13 mouse cellular contexts compared by ENCODE assay signal in genomic region chr2:27085801-27086200, GRCm38 (mm10). TPM values are rescaled to one million over a fixed set of nuclear protein-coding genes. Genes with fewer than 3 reads are reported as not detected.
DNase-seq lines count a peak whose midpoint lies in the region; ATAC-seq and TF ChIP-seq lines count a peak whose summit lies in the region.
"Had no signal": no experiment of that assay in that cellular context is flagged by ENCODE, and none has a peak within 500 bp of the region (broad histone marks: within the 10 kb centered on the region; RNA-seq: fewer than 3 reads in every experiment).

No protein-coding gene starts in this region.

- no peak overlapping the region for H3K4me3 ChIP-seq in heart, adult 2 months
- H3K4me3 ChIP-seq in lung, postnatal 0 days (ENCODE audit: low read depth, low read length) = no peak overlapping the region
- no peak overlapping the region for H3K4me3 ChIP-seq in lung, adult 2 months (replicated peaks; ENCODE audit: extremely low read depth, low read depth, low read length)
- H3K4me3 ChIP-seq in limb, embryonic 14.5 days (replicated peaks; ENCODE audit: low read length) = no peak overlapping the region
- H3K4me3 ChIP-seq: neural tube, embryonic 15.5 days had no signal

- no peaks in the 10 kb centered on the region for H3K9me3 ChIP-seq in lung, postnatal 0 days (ENCODE audit: low read length)
- no peaks in the 10 kb centered on the region for H3K9me3 ChIP-seq in limb, embryonic 14.5 days (ENCODE audit: control insufficient read depth, low read length)
- H3K9me3 ChIP-seq: neural tube, embryonic 15.5 days had no signal

- no peak overlapping the region for H3K4me2 ChIP-seq in lung, postnatal 0 days (replicated peaks; ENCODE audit: low read depth, low read length)
- H3K4me2 ChIP-seq in limb, embryonic 14.5 days (replicated peaks; ENCODE audit: low read depth, low read length, severe bottlenecking) = no peak overlapping the region
- H3K4me2 ChIP-seq: neural tube, embryonic 15.5 days had no signal

- no peak for TF ChIP-seq POLR2A in heart, adult 2 months (IDR thresholded peaks at IDR 0.05; ENCODE audit: insufficient read depth, low read depth, low read length)
- TF ChIP-seq POLR2A in lung, adult 2 months (IDR thresholded peaks at IDR 0.05; ENCODE audit: borderline replicate concordance, extremely low read depth, low read depth, low read length) = no peak
- TF ChIP-seq POLR2A in limb, embryonic 14.5 days (IDR thresholded peaks at IDR 0.05; ENCODE audit: borderline replicate concordance, extremely low read depth, insufficient read depth, insufficient read length) = no peak

- H3K27ac ChIP-seq in heart, adult 2 months = no peak overlapping the region
- H3K27ac ChIP-seq in lung, postnatal 0 days (ENCODE audit: low read length) = peak overlapping the region; percentile 26; the same call in 1 of the 2 replicates
- no peak overlapping the region for H3K27ac ChIP-seq in limb, embryonic 14.5 days (replicated peaks; ENCODE audit: low read depth, low read length)
- H3K27ac ChIP-seq: neural tube, embryonic 15.5 days had no signal

- TF ChIP-seq CTCF in heart, adult 2 months (IDR thresholded peaks at IDR 0.05) = no peak
- TF ChIP-seq CTCF in lung, postnatal 0 days (IDR thresholded peaks at IDR 0.05) = no peak
- TF ChIP-seq CTCF in lung, adult 2 months (IDR thresholded peaks at IDR 0.05; ENCODE audit: insufficient read depth, low read length) = no peak

- ATAC-seq in lung, postnatal 0 days = no peak
- no peak for ATAC-seq in limb, embryonic 14.5 days (ENCODE audit: low FRiP score, low read depth)
- ATAC-seq: liver, postnatal 0 days had no signal

- peak; percentile 33 for DNase-seq in adrenal gland, postnatal 14 days
- no peak for DNase-seq in adrenal gland, adult (ENCODE audit: inconsistent age in 2 of 2, low spot score in 1 of 2)
- DNase-seq in heart, postnatal 4 days = peak; percentile 53
- DNase-seq in heart, adult 2 months = no peak
- peak; percentile 26 for DNase-seq in lung, postnatal 0 days (ENCODE audit: low spot score)
- no peak for DNase-seq in lung, adult 2 months
- DNase-seq in limb, embryonic 14.5 days (ENCODE audit: low spot score) = peak; percentile 60
- no peak for DNase-seq in spleen, adult 18-20 months
- DNase-seq: cerebellum, adult 2 months; embryo, embryonic 11 days; liver, postnatal 0 days had no signal

- no peaks in the 10 kb centered on the region for H3K79me2 ChIP-seq in heart, adult 2 months (replicated peaks; ENCODE audit: control insufficient read depth, insufficient read depth, low read length)

- H3K4me1 ChIP-seq in heart, adult 2 months (ENCODE audit: control insufficient read depth, insufficient read depth, low read length) = peaks cover 26% of the 10 kb centered on the region
- H3K4me1 ChIP-seq in lung, postnatal 0 days (ENCODE audit: insufficient read depth, low read depth, low read length) = peaks cover 12% of the 10 kb centered on the region; the same call in 1 of the 2 replicates
- H3K4me1 ChIP-seq in lung, adult 2 months (ENCODE audit: control insufficient read depth, insufficient read depth, low read length) = peaks cover 26% of the 10 kb centered on the region
- peaks cover 24% of the 10 kb centered on the region for H3K4me1 ChIP-seq in limb, embryonic 14.5 days (ENCODE audit: control insufficient read depth, insufficient read depth, low read length)

- no peaks in the 10 kb centered on the region for H3K36me3 ChIP-seq in heart, adult 2 months (ENCODE audit: control insufficient read depth, insufficient read depth, low read length)
- H3K36me3 ChIP-seq in lung, postnatal 0 days (ENCODE audit: insufficient read depth, low read length) = no peaks in the 10 kb centered on the region
- no peaks in the 10 kb centered on the region for H3K36me3 ChIP-seq in limb, embryonic 14.5 days (ENCODE audit: control insufficient read depth, insufficient read depth, low read length)
- H3K36me3 ChIP-seq: neural tube, embryonic 15.5 days had no signal

- no peak for TF ChIP-seq EP300 in heart, adult 2 months (IDR thresholded peaks at IDR 0.05; ENCODE audit: insufficient read depth, low read depth, low read length)
- no peak for TF ChIP-seq EP300 in lung, postnatal 0 days (IDR thresholded peaks at IDR 0.05)

- intact Hi-C loops in heart, adult 2 months (cut with DNase I) = no loop called here

- no peaks in the 10 kb centered on the region for H3K27me3 ChIP-seq in heart, adult 2 months (ENCODE audit: control insufficient read depth, insufficient read depth, low read length)
- no peaks in the 10 kb centered on the region for H3K27me3 ChIP-seq in lung, postnatal 0 days (replicated peaks; ENCODE audit: insufficient read depth, low read length)
- no peaks in the 10 kb centered on the region for H3K27me3 ChIP-seq in limb, embryonic 14.5 days (ENCODE audit: control insufficient read depth, insufficient read depth, low read length)
- H3K27me3 ChIP-seq: neural tube, embryonic 15.5 days had no signal

- 61% methylated on average over 2 of the region's 2 CpGs for WGBS in heart, adult 2 months
- 20% methylated on average over 2 of the region's 2 CpGs for WGBS in lung, postnatal 0 days
- 50% methylated on average over 2 of the region's 2 CpGs for WGBS in lung, adult 2 months
- 7% methylated on average over 2 of the region's 2 CpGs for WGBS in limb, embryonic 14.5 days

- no peak overlapping the region for H3K9ac ChIP-seq in heart, adult 2 months (ENCODE audit: low read depth, low read length)
- no peak overlapping the region for H3K9ac ChIP-seq in lung, postnatal 0 days (replicated peaks; ENCODE audit: low read depth)
- H3K9ac ChIP-seq in limb, embryonic 14.5 days (ENCODE audit: low read depth, low read length, severe bottlenecking) = no peak overlapping the region
- H3K9ac ChIP-seq: liver, postnatal 0 days; neural tube, embryonic 15.5 days had no signal

RNA-seq across cellular contexts. Expression of gene Adamtsl2, which starts 6.6 kb away (rescaled TPM):
- total RNA-seq in adrenal gland, postnatal 14 days (2021) = 11.5 and 11.7 TPM in 2 replicates
- total RNA-seq in heart, postnatal 4 days (2021) = 10 to 100 TPM; 10.6 to 11.4 TPM
- total RNA-seq in heart, adult 2 months (2021) = 10 to 100 TPM in 1 of 2 experiments, 1 to 10 TPM in 1; 9.2 to 18.9 TPM
- 27.0 and 38.7 TPM in 2 replicates for polyA plus RNA-seq in heart, adult 2 months (2012; rRNA removed)
- 50.6 and 52.3 TPM in 2 replicates for polyA plus RNA-seq in lung, postnatal 0 days (2015; fragmentation: Nextera tagmentation; extraction: Ambion mirVana)
- 50.7 and 73.0 TPM in 2 replicates for polyA plus RNA-seq in lung, adult 2 months (2012; rRNA removed)
- 16.1 and 21.5 TPM in 2 replicates for polyA plus RNA-seq in limb, embryonic 14.5 days (2012; rRNA removed)
- polyA plus RNA-seq in limb, embryonic 14.5 days (2014; fragmentation: Nextera tagmentation; extraction: Ambion mirVana) = 9.3 and 12.9 TPM in 2 replicates

RNA-seq across cellular contexts. Expression of gene Mymk, which starts 13.8 kb away (rescaled TPM):
- not detected in 2 replicates for total RNA-seq in adrenal gland, postnatal 14 days (2021)
- total RNA-seq in heart, postnatal 4 days (2021) = not detected
- not detected for total RNA-seq in heart, adult 2 months (2021)
- 0.10 TPM in 1 of 2 replicates, not detected in the other for polyA plus RNA-seq in heart, adult 2 months (2012; rRNA removed)
- 0.36 and 0.76 TPM in 2 replicates for polyA plus RNA-seq in lung, postnatal 0 days (2015; fragmentation: Nextera tagmentation; extraction: Ambion mirVana)
- polyA plus RNA-seq in lung, adult 2 months (2012; rRNA removed) = 0.19 and 0.32 TPM in 2 replicates
- 46.8 and 60.5 TPM in 2 replicates for polyA plus RNA-seq in limb, embryonic 14.5 days (2012; rRNA removed)
- polyA plus RNA-seq in limb, embryonic 14.5 days (2014; fragmentation: Nextera tagmentation; extraction: Ambion mirVana) = 47.8 and 70.4 TPM in 2 replicates
- polyA plus RNA-seq: forebrain, embryonic 11.5 days; liver, postnatal 0 days had no signal

RNA-seq across cellular contexts. Expression of gene Fam163b, which starts 56.5 kb away (rescaled TPM):
- 2.0 and 2.1 TPM in 2 replicates for total RNA-seq in adrenal gland, postnatal 14 days (2021)
- under 1 TPM; 0.55 to 0.65 TPM for total RNA-seq in heart, postnatal 4 days (2021)
- under 1 TPM; 0.44 to 0.77 TPM for total RNA-seq in heart, adult 2 months (2021)
- 1.1 and 1.4 TPM in 2 replicates for polyA plus RNA-seq in heart, adult 2 months (2012; rRNA removed)
- polyA plus RNA-seq in lung, postnatal 0 days (2015; fragmentation: Nextera tagmentation; extraction: Ambion mirVana) = 0.26 and 0.43 TPM in 2 replicates
- 0.03 and 0.04 TPM in 2 replicates for polyA plus RNA-seq in lung, adult 2 months (2012; rRNA removed)
- 0.68 and 1.1 TPM in 2 replicates for polyA plus RNA-seq in limb, embryonic 14.5 days (2012; rRNA removed)
- 0.30 and 0.43 TPM in 2 replicates for polyA plus RNA-seq in limb, embryonic 14.5 days (2014; fragmentation: Nextera tagmentation; extraction: Ambion mirVana)
- polyA plus RNA-seq: liver, postnatal 0 days had no signal

RNA-seq across cellular contexts. Expression of gene Slc2a6, which starts 58.0 kb away (rescaled TPM):
- 0.63 and 1.7 TPM in 2 replicates for total RNA-seq in adrenal gland, postnatal 14 days (2021)
- total RNA-seq in heart, postnatal 4 days (2021) = under 1 TPM; 0.18 to 0.24 TPM
- total RNA-seq in heart, adult 2 months (2021) = under 1 TPM; 0.21 to 0.41 TPM
- polyA plus RNA-seq in heart, adult 2 months (2012; rRNA removed) = 0.97 and 1.1 TPM in 2 replicates
- polyA plus RNA-seq in lung, postnatal 0 days (2015; fragmentation: Nextera tagmentation; extraction: Ambion mirVana) = 1.1 and 1.3 TPM in 2 replicates
- polyA plus RNA-seq in lung, adult 2 months (2012; rRNA removed) = 6.2 and 9.5 TPM in 2 replicates
- 0.73 and 1.0 TPM in 2 replicates for polyA plus RNA-seq in limb, embryonic 14.5 days (2012; rRNA removed)
- polyA plus RNA-seq in limb, embryonic 14.5 days (2014; fragmentation: Nextera tagmentation; extraction: Ambion mirVana) = 0.48 and 0.88 TPM in 2 replicates

Comparison
In these comparisons a context has a peak if more than half of its experiments do, and no peak if none do; other contexts are left out.
1. DNase-seq: peak in adrenal gland, postnatal 14 days (single experiment), heart, postnatal 4 days (single experiment), lung, postnatal 0 days (single experiment) and limb, embryonic 14.5 days (single experiment); none in adrenal gland, adult (0 of 2), heart, adult 2 months (0 of 2), lung, adult 2 months (single experiment) and spleen, adult 18-20 months (0 of 2).
2. RNA of gene Mymk, which starts 13.8 kb away (polyA plus RNA-seq): 46.8 to 70.4 TPM in limb, embryonic 14.5 days; 0.36 to 0.76 TPM in lung, postnatal 0 days, 0.19 to 0.32 TPM in lung, adult 2 months and 0.10 TPM in heart, adult 2 months; every median in the first group is over 10 times any median in the second.